Mouse (Mus musculus): Measurements from ENCODE around the gene Lypd3. TPM values are rescaled to one million over a fixed set of nuclear protein-coding genes. Genes with fewer than 3 reads are reported as not detected.
"Not testable (repeated sequence)": the region's sequence is repeated elsewhere in the genome, so short reads cannot be mapped to it uniquely, and the experiment has no call there.

Lypd3 gene
- polyA plus RNA-seq, 1 experiment from 2014 or later = 0.10 TPM

- 54% methylated on average over 9 of the region's 9 CpGs for WGBS
- Histone ChIP-seq H3K4me2 (no peak overlapping the region), H3K9me3 (replicated peaks) (no peaks in the 10 kb centered on the region), H3K27me3 (replicated peaks) (0 out of 2 replicates have a peak, but pooled peaks cover 5% of the 10 kb centered on the region), H3K27ac (ENCODE audit: poor library complexity, severe bottlenecking) (no peak overlapping the region), H3K9ac (no peak overlapping the region), H3K4me1 (replicated peaks) (no peaks in the 10 kb centered on the region), H3K36me3 (no peaks in the 10 kb centered on the region), H3K4me3 (no peak overlapping the region)
- no peak for ATAC-seq (ENCODE audit: insufficient number of reproducible peaks, low FRiP score)
These were observed 28.6 kb downstream of the Lypd3 start for GRCm38 (mm10) chr7:24664959-24665358.

DNA sequence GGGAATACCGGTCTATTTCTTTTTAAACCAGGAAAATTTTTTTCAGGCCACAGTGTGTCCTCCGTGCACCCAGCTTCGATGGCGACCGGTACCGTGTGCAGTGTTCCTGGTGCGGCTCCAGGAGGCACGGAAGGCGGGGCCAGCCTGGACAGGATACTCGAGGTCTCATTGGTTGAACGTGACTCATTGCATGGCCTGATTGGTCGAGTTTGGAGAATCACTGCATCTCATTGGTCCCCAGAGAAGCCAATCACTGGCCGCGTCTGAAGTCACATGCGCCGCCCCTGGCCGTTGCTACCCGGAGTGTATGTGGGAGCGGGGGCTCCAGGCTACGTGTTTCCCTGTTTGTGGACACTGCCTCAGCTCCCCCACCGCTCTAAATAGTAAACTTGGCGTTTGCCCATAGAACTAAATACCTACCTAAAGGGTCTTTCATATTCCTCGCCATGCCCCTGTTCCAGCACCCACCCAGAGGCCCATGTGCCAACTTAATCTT lies 35.6 kb downstream of the Lypd3 start:
- H3K36me3 ChIP-seq = no peaks in the 10 kb centered on the region
- 86% methylated on average over 23 of the region's 23 CpGs for WGBS
- H3K27me3 ChIP-seq (replicated peaks) = 0 out of 2 replicates have a peak, but pooled peaks cover 5% of the 10 kb centered on the region
- H3K4me3 ChIP-seq = no peak overlapping the region
- no peak overlapping the region for H3K4me2 ChIP-seq
- no peak overlapping the region for H3K9ac ChIP-seq
- no peak overlapping the region for H3K27ac ChIP-seq (ENCODE audit: poor library complexity, severe bottlenecking)
- H3K4me1 ChIP-seq (replicated peaks) = no peaks in the 10 kb centered on the region
- no peaks in the 10 kb centered on the region for H3K9me3 ChIP-seq (replicated peaks)
- ATAC-seq (ENCODE audit: insufficient number of reproducible peaks, low FRiP score) = no peak

DNA sequence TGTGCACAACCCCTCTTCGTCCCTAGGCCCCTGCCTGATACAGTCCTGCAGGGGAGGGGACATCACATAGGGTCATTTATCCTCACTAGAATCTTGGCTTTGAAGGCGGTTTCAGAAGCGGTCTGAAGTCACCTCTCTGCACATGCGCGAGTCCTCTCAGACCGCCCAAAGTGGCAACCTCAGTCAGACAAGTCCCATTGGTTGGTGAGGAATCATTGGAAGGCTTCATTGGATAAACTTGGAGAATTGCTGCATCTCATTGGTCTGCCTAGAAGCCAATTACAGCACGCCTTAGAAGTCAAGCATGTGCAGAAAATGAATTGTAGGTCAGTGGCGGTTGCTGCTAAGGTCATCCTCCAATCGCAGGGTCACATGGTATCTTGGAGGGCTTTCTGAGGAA lies 40.2 kb downstream of the Lypd3 start, which contains the start of gene Tex101:
Tex101 (minus strand) TSS at position 101 of the 400 bp plus-strand sequence.
- H3K4me1 ChIP-seq (replicated peaks) = no peaks in the 10 kb centered on the region
- no peak within 1 kb of the TSS for H3K4me3 ChIP-seq
- no peak within 1 kb of the TSS for H3K27ac ChIP-seq (ENCODE audit: poor library complexity, severe bottlenecking)
- WGBS = 84% methylated on average over 9 of the region's 9 CpGs
- ATAC-seq (ENCODE audit: insufficient number of reproducible peaks, low FRiP score) = no peak
- no peak within 1 kb of the TSS for H3K4me2 ChIP-seq
- H3K9ac ChIP-seq = no peak within 1 kb of the TSS
- peaks cover 7% of the 10 kb centered on the region; the same call in 1 of the 2 replicates for H3K27me3 ChIP-seq (replicated peaks)
- H3K36me3 ChIP-seq = no peaks in the 10 kb centered on the region
- no peaks in the 10 kb centered on the region for H3K9me3 ChIP-seq (replicated peaks)

GRCm38 (mm10) chr7:24684121-24684520 lies 47.8 kb downstream of the Lypd3 start:
- not testable (repeated sequence) for H3K27ac ChIP-seq (ENCODE audit: poor library complexity, severe bottlenecking); H3K4me3 ChIP-seq; H3K27me3 ChIP-seq (replicated peaks); H3K9me3 ChIP-seq (replicated peaks); H3K4me2 ChIP-seq; H3K36me3 ChIP-seq; H3K4me1 ChIP-seq (replicated peaks); ATAC-seq (ENCODE audit: insufficient number of reproducible peaks, low FRiP score); H3K9ac ChIP-seq
- 67% methylated on average over 7 of the region's 7 CpGs for WGBS

- ATAC-seq (ENCODE audit: insufficient number of reproducible peaks, low FRiP score); H3K27me3 ChIP-seq (replicated peaks); H3K27ac ChIP-seq (ENCODE audit: poor library complexity, severe bottlenecking); H3K9ac ChIP-seq; H3K4me2 ChIP-seq; H3K4me3 ChIP-seq; H3K36me3 ChIP-seq; H3K4me1 ChIP-seq (replicated peaks); H3K9me3 ChIP-seq (replicated peaks): not testable (repeated sequence)
- 89% methylated on average over 10 of the region's 10 CpGs for WGBS
These were observed 51.2 kb downstream of the Lypd3 start for GRCm38 (mm10) chr7:24687519-24687918.

Other genes with a start within 250 kb of the Lypd3 start
- 21.4 and 21.6 TPM in 2 replicates for gene Smg9, start 236.9 kb upstream of the Lypd3 start, polyA plus RNA-seq (2016; fragmentation: Nextera tagmentation; extraction: Ambion mirVana)
- not detected in 2 replicates for gene Irgc1, start 184.3 kb upstream of the Lypd3 start, polyA plus RNA-seq (2016; fragmentation: Nextera tagmentation; extraction: Ambion mirVana)
- gene Plaur, start 174.1 kb upstream of the Lypd3 start, polyA plus RNA-seq (2016; fragmentation: Nextera tagmentation; extraction: Ambion mirVana) = 5.6 and 8.8 TPM in 2 replicates
- gene Cadm4, start 154.5 kb upstream of the Lypd3 start, polyA plus RNA-seq (2016; fragmentation: Nextera tagmentation; extraction: Ambion mirVana) = 0.65 and 0.81 TPM in 2 replicates
- gene Zfp428, start 129.5 kb upstream of the Lypd3 start, polyA plus RNA-seq (2016; fragmentation: Nextera tagmentation; extraction: Ambion mirVana) = 31.9 and 35.8 TPM in 2 replicates
- 0.37 and 0.40 TPM in 2 replicates for gene AC161166.1, start 124.1 kb upstream of the Lypd3 start, polyA plus RNA-seq (2016; fragmentation: Nextera tagmentation; extraction: Ambion mirVana)
- gene Irgq, start 105.9 kb upstream of the Lypd3 start, polyA plus RNA-seq (2016; fragmentation: Nextera tagmentation; extraction: Ambion mirVana) = 9.0 TPM in 2 replicates
- not detected in 2 replicates for gene Pinlyp, start 90.4 kb upstream of the Lypd3 start, polyA plus RNA-seq (2016; fragmentation: Nextera tagmentation; extraction: Ambion mirVana)
- gene Xrcc1, start 90.3 kb upstream of the Lypd3 start, polyA plus RNA-seq (2016; fragmentation: Nextera tagmentation; extraction: Ambion mirVana) = 70.5 and 71.7 TPM in 2 replicates
- gene Ethe1, start 49.0 kb upstream of the Lypd3 start, polyA plus RNA-seq (2016; fragmentation: Nextera tagmentation; extraction: Ambion mirVana) = 17.6 and 19.2 TPM in 2 replicates
- 0.69 and 1.1 TPM in 2 replicates for gene Zfp575, start 48.9 kb upstream of the Lypd3 start, polyA plus RNA-seq (2016; fragmentation: Nextera tagmentation; extraction: Ambion mirVana)
- gene Phldb3, start 25.8 kb upstream of the Lypd3 start, polyA plus RNA-seq (2016; fragmentation: Nextera tagmentation; extraction: Ambion mirVana) = not detected in 2 replicates
- gene Tex101, start 40.1 kb downstream of the Lypd3 start, polyA plus RNA-seq (2016; fragmentation: Nextera tagmentation; extraction: Ambion mirVana) = not detected in 2 replicates
- not detected in 2 replicates for gene BC049730, start 72.7 kb downstream of the Lypd3 start, polyA plus RNA-seq (2016; fragmentation: Nextera tagmentation; extraction: Ambion mirVana)
- not detected in 2 replicates for gene Gm4763, start 90.4 kb downstream of the Lypd3 start, polyA plus RNA-seq (2016; fragmentation: Nextera tagmentation; extraction: Ambion mirVana)
- gene Cd177, start 123.8 kb downstream of the Lypd3 start, polyA plus RNA-seq (2016; fragmentation: Nextera tagmentation; extraction: Ambion mirVana) = 0.06 TPM in 1 of 2 replicates, not detected in the other
- gene Ceacam10, start 140.7 kb downstream of the Lypd3 start, polyA plus RNA-seq (2016; fragmentation: Nextera tagmentation; extraction: Ambion mirVana) = not detected in 2 replicates
- gene Gm9844, start 225.7 kb downstream of the Lypd3 start, polyA plus RNA-seq (2016; fragmentation: Nextera tagmentation; extraction: Ambion mirVana) = 12.6 and 13.6 TPM in 2 replicates
- gene Lypd4, start 233.4 kb downstream of the Lypd3 start, polyA plus RNA-seq (2016; fragmentation: Nextera tagmentation; extraction: Ambion mirVana) = not detected in 2 replicates
- gene Dmrtc2, start 233.5 kb downstream of the Lypd3 start, polyA plus RNA-seq (2016; fragmentation: Nextera tagmentation; extraction: Ambion mirVana) = not detected in 2 replicates
- 1,145 and 1,216 TPM in 2 replicates for gene Rps19, start 247.8 kb downstream of the Lypd3 start, polyA plus RNA-seq (2016; fragmentation: Nextera tagmentation; extraction: Ambion mirVana)